Mouse (Mus musculus) central nervous system, embryonic 18 days (tissue): ENCODE data around the gene Klrb1c. TPM values are rescaled to one million over a fixed set of nuclear protein-coding genes. Genes with fewer than 3 reads are reported as not detected.

ENCODE experiments used
- polyA plus RNA-seq: library from polyadenylated mRNA; depleted of rRNA; stranded (reverse); fragments of >200 nt; gene quantifications from 2 replicates; pipeline ENCODE4 v1.2.3, GENCODE M21; 2012; rRNA removed

Gene Klrb1c
- 0.05 TPM in 1 of 2 replicates, not detected in the other for polyA plus RNA-seq

DNA sequence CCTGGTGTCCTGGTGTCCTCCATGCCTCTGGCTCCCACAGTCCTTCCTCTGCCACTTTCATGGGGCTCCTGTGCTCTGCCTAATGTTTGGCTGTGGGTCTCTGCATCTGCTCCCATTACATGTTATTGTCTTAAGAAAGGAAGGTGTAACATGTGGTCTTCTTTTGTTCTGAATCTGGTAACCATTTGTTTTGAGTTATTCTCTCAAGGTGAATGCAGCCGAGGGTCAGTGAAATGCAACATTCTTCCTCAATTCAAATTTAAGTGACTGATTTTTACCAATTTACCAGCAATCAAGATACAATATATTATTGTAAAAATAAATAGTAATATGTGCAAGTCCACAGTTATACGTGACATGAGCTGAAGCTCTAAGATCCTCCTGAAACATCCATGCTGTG is at the start of gene Klrb1c:
Gene Klrb1c (minus strand): TSS at position 101 of the 400 bp plus-strand sequence.

DNA sequence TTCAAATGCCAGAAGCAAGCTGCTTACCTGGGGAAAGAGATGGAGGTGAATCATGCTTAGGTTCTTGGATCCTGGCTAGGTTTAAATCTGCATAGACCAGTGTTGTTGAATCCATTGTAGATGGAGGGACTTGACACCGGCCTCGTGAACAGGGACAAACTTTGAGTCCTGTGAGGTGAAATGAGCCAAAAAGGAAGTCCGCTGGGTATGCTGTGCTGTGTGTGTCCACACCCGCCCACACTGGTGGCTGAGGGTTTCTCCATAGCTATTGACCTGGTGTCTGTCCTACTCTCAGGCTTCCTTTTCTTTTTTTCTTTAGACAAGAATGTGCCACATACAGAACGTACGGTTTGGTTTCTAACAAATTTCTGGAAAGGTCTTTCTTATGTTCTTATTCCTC is 37.1 kb upstream of the Klrb1c start, which contains the start of the genes Gm44511 and Klrb1b:
Gene Gm44511 (minus strand): TSS at position 184 of the 400 bp plus-strand sequence.
Gene Klrb1b (minus strand): TSS at position 200 of the 400 bp plus-strand sequence.

Other genes starting within 250 kb of the Klrb1c start
- 5.8 and 6.0 TPM in 2 replicates for gene A2ml1, start 207.6 kb downstream of the Klrb1c start, polyA plus RNA-seq
- not detected in 2 replicates for gene Klrb1a, start 165.7 kb downstream of the Klrb1c start, polyA plus RNA-seq
- gene Clec2h, start 126.8 kb downstream of the Klrb1c start, polyA plus RNA-seq: not detected in 2 replicates
- gene Klrb1, start 66.2 kb downstream of the Klrb1c start, polyA plus RNA-seq: 0.63 and 0.80 TPM in 2 replicates
- not detected in 2 replicates for gene Gm44511, start 37.1 kb upstream of the Klrb1c start, polyA plus RNA-seq
- not detected in 2 replicates for gene Klrb1b, start 37.1 kb upstream of the Klrb1c start, polyA plus RNA-seq
- gene Clec2i, start 98.4 kb upstream of the Klrb1c start, polyA plus RNA-seq: not detected in 2 replicates
- gene BC035044, start 101.9 kb upstream of the Klrb1c start, polyA plus RNA-seq: 0.32 and 0.48 TPM in 2 replicates
- gene Clec2g, start 145.2 kb upstream of the Klrb1c start, polyA plus RNA-seq: not detected in 2 replicates